Mouse (Mus musculus): ENCODE results near the gene Reep1.

GRCm38 (mm10) chr6:71840597-71841290 lies 133.4 kb downstream of the Reep1 start:
- TF ChIP-seq CTCF (IDR thresholded peaks at IDR 0.05; ENCODE audit: low read depth) = no peak
- TF ChIP-seq EP300 (optimal IDR thresholded peaks at IDR 0.05) = no peak
